Mouse (Mus musculus): ENCODE measurements around the gene Cobll1. TPM values are rescaled to one million over a fixed set of nuclear protein-coding genes. Genes with fewer than 3 reads are reported as not detected.
A peak's percentile ranks its signal among the peaks of the same experiment; 100 is the strongest.

The Cobll1 gene
- polyA plus RNA-seq, 1 experiment = 14.0 TPM

DNA sequence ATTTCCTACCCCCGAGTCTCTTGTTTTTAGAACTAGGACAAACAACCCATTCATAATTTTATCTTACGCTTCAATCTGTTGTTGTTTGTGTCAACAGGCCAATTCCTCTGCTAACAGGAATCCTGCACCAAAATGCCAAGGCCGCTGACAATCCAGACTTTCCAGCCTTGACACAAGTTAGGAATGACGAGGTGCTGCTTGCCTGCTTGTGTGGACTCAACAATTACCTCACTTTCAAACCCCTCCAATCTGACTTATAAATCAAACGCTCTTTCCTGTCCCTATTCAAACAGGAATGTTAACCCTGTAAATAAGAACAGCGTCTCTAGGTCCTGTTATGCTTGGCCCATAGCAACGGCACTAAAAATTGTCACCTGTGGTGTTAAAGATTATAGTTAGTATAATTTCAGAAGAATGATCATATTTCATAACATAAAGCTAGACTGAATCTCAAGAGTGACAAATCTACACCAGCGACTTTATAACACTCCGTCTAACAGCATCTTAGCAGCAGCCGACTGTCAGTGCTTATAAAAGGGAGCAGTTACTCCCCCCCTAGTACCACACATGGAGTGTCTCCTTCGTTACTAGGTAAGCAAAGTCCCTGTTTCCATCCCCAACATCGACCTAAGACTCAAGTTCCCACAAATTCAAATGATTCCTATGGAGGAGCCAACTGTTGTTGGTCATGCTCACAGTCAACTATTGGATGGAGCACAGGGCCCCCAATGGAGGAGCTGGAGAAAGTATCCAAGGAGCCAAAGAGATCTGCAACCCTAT, 15.1 kb downstream of the Cobll1 start:
- no peak overlapping the region for H3K4me3 ChIP-seq (replicated peaks; ENCODE audit: extremely low read depth, low read depth, low read length)
- H3K4me1 ChIP-seq (ENCODE audit: control insufficient read depth, insufficient read depth, low read length) = peaks cover 7% of the 10 kb centered on the region
- TF ChIP-seq POLR2A (IDR thresholded peaks at IDR 0.05; ENCODE audit: borderline replicate concordance, extremely low read depth, low read depth, low read length) (no peak), CTCF (IDR thresholded peaks at IDR 0.05; ENCODE audit: insufficient read depth, low read length) (no peak)
- no peak for DNase-seq
- WGBS = 48% methylated on average over 12 of the region's 12 CpGs

DNA sequence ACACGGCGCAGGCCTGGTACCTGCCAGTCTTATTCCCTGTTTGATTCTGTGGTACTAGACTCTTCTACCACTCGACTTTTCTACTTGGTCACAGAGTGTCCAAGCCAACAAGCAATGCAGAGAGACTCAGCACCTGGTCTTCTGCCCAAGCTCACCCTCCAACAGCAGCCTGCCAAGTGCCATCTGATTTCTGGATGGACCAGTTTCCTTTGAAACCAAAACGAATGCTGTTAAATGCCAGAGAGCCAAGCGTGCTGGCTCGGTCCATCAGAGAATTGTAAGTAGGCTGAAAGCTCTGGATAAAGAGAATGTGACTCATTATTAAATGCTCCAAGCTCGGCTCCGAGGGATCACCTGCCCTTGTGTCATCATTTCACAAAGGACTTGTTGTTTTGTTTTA, 16.2 kb downstream of the Cobll1 start:
- Histone ChIP-seq H3K4me3 (replicated peaks; ENCODE audit: extremely low read depth, low read depth, low read length) (no peak overlapping the region), H3K4me1 (ENCODE audit: control insufficient read depth, insufficient read depth, low read length) (peaks cover 9% of the 10 kb centered on the region)
- no peak for TF ChIP-seq CTCF (IDR thresholded peaks at IDR 0.05; ENCODE audit: insufficient read depth, low read length)
- no peak for TF ChIP-seq POLR2A (IDR thresholded peaks at IDR 0.05; ENCODE audit: borderline replicate concordance, extremely low read depth, low read depth, low read length)
- WGBS = 56% methylated on average over 8 of the region's 8 CpGs
- DNase-seq = no peak

DNA sequence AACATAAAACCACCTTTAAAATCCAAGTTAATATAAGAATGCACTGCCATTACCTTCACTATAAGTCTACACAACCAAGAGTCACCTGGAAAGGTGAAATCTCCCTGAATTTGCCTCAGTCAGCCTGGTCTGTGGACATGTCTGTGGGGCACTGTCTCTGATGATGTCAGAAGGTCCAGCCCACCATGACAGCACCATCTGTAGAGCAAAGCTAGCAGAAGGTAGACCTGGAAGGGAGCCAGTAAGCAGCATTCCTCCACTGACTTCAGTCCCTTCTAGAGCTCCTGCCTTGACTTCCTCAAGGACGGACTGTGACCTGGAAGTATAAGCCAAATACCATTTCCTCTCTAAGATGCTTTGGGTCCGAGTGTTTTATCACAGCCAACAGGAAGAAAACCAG, 17.6 kb downstream of the Cobll1 start:
- DNase-seq = no peak
- WGBS = 40% methylated on average over 2 of the region's 2 CpGs
- Histone ChIP-seq H3K4me3 (replicated peaks; ENCODE audit: extremely low read depth, low read depth, low read length) (no peak overlapping the region), H3K4me1 (ENCODE audit: control insufficient read depth, insufficient read depth, low read length) (peaks cover 10% of the 10 kb centered on the region)
- TF ChIP-seq POLR2A (IDR thresholded peaks at IDR 0.05; ENCODE audit: borderline replicate concordance, extremely low read depth, low read depth, low read length) = no peak
- TF ChIP-seq CTCF (IDR thresholded peaks at IDR 0.05; ENCODE audit: insufficient read depth, low read length) = no peak

DNA sequence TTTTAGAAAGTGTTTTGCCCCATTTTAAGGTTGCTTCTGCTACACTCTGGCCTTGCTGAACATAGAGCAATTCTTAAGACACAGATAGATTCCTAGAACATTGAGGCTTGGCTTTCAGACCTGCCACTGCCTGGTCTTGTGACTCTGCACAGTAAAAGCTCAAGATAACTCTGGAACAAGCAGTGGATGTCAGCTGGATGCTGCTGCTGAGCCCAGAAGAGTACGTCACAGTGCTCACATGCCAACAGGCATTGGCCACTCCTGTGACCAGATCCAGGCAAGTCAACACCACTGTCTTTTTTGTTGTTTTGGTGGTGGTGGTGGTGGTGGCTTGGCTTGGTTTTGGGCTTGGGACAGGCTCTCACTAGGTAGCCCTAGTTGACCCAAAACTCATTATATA, 18.6 kb downstream of the Cobll1 start:
- H3K4me1 ChIP-seq (ENCODE audit: control insufficient read depth, insufficient read depth, low read length) = peaks cover 10% of the 10 kb centered on the region
- no peak overlapping the region for H3K4me3 ChIP-seq (replicated peaks; ENCODE audit: extremely low read depth, low read depth, low read length)
- TF ChIP-seq CTCF (IDR thresholded peaks at IDR 0.05; ENCODE audit: insufficient read depth, low read length) = no peak
- no peak for TF ChIP-seq POLR2A (IDR thresholded peaks at IDR 0.05; ENCODE audit: borderline replicate concordance, extremely low read depth, low read depth, low read length)
- no peak for DNase-seq
- 68% methylated on average over 1 of the region's 1 CpGs for WGBS

DNA sequence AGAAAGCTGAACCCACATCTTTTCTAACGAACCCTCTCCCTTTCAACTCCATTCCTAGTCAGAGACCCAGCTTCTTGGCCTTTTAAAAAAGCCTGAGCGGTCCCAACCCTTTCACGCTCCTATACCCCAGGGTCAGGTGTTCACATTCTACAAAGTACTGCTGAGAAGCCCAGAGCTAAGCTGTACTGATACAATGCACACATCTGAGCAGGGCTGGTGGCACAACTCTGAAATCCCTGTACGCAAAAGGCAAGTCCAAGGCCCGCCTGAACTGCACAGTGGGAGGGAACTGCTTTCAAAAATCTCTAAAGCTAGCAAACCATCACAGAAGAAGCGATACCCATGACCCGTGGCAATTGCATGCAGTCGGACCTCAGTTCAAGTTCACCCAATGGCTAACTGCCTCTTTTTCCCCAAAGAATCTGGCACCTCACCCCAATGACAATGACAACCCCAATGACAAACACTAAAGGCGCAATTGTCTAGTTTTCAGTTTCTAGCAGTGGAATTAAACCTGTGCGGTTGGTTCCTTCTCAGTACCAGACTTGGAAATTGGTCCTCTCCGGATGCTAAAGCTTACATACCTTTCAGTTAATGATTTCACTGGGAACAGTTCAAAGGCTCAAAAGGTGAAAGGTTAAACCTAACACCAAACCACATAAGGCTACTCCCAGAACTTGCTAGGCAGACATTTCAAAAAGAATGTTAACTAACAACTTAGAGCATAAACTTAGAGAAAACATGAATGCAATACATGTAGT, 19.6 kb downstream of the Cobll1 start:
- 81% methylated on average over 11 of the region's 11 CpGs for WGBS
- no peak overlapping the region for H3K4me3 ChIP-seq (replicated peaks; ENCODE audit: extremely low read depth, low read depth, low read length)
- no peak for DNase-seq
- peaks cover 10% of the 10 kb centered on the region for H3K4me1 ChIP-seq (ENCODE audit: control insufficient read depth, insufficient read depth, low read length)
- TF ChIP-seq CTCF (IDR thresholded peaks at IDR 0.05; ENCODE audit: insufficient read depth, low read length) = no peak
- TF ChIP-seq POLR2A (IDR thresholded peaks at IDR 0.05; ENCODE audit: borderline replicate concordance, extremely low read depth, low read depth, low read length) = no peak

DNA sequence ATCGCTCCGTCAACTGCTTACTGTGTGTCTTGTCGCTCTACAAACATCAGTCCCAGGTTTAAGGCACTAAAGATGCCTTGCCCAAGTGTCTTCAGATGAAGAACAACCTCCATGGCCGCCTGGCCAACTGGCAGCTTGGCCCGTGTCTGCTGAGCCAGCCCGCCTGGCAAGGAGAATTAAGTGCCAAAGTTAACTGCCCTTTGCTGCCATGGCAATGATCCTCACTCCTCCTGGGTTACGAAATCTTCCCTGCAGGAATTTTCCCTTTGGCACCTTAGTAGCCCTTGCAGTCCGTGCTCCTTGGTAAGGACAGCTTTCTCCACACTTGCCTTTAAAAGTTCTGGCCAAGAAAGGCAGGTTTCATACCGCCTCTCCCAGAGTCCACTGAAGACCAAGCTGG, 20.9 kb downstream of the Cobll1 start:
- DNase-seq = peak; percentile 61
- H3K4me1 ChIP-seq (ENCODE audit: control insufficient read depth, insufficient read depth, low read length) = 0 out of 2 replicates have a peak, but pooled peaks cover 7% of the 10 kb centered on the region
- WGBS = 61% methylated on average over 9 of the region's 9 CpGs
- H3K4me3 ChIP-seq (replicated peaks; ENCODE audit: extremely low read depth, low read depth, low read length) = no peak overlapping the region
- TF ChIP-seq CTCF (IDR thresholded peaks at IDR 0.05; ENCODE audit: insufficient read depth, low read length) = no peak
- TF ChIP-seq POLR2A (IDR thresholded peaks at IDR 0.05; ENCODE audit: borderline replicate concordance, extremely low read depth, low read depth, low read length) = no peak

- Histone ChIP-seq H3K4me3 (replicated peaks; ENCODE audit: extremely low read depth, low read depth, low read length) (no peak overlapping the region), H3K4me1 (ENCODE audit: control insufficient read depth, insufficient read depth, low read length) (0 out of 2 replicates have a peak, but pooled peaks cover 4% of the 10 kb centered on the region)
- no peak for DNase-seq
- 91% methylated on average over 6 of the region's 6 CpGs for WGBS
- TF ChIP-seq POLR2A (IDR thresholded peaks at IDR 0.05; ENCODE audit: borderline replicate concordance, extremely low read depth, low read depth, low read length) (no peak), CTCF (IDR thresholded peaks at IDR 0.05; ENCODE audit: insufficient read depth, low read length) (no peak)
These were observed 21.5 kb downstream of the Cobll1 start for GRCm38 (mm10) chr2:65217677-65218076.

DNA sequence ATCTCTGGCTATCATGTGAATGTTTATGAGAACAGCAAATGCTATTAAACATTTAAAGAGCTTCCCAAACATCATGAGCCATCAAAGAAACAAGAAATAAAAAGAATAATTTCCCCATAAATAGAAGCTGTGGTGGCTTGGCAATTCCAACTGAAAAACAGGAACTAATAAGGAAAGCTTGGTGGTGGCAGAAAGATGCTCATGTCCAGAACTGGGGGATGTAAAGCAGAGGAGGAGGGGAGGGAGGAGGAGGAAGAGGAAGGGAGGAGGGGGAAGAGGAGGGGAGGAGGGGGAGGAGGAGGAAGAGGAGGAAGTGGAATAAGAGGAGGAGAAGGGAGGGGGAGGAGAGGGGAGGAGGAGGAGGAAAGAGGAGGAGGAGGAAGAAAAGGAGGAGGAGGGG, 23.0 kb downstream of the Cobll1 start:
- TF ChIP-seq POLR2A (IDR thresholded peaks at IDR 0.05; ENCODE audit: borderline replicate concordance, extremely low read depth, low read depth, low read length) (no peak), CTCF (IDR thresholded peaks at IDR 0.05; ENCODE audit: insufficient read depth, low read length) (no peak)
- H3K4me3 ChIP-seq (replicated peaks; ENCODE audit: extremely low read depth, low read depth, low read length) = no peak overlapping the region
- 0 out of 2 replicates have a peak, but pooled peaks cover 4% of the 10 kb centered on the region for H3K4me1 ChIP-seq (ENCODE audit: control insufficient read depth, insufficient read depth, low read length)
- DNase-seq = no peak

DNA sequence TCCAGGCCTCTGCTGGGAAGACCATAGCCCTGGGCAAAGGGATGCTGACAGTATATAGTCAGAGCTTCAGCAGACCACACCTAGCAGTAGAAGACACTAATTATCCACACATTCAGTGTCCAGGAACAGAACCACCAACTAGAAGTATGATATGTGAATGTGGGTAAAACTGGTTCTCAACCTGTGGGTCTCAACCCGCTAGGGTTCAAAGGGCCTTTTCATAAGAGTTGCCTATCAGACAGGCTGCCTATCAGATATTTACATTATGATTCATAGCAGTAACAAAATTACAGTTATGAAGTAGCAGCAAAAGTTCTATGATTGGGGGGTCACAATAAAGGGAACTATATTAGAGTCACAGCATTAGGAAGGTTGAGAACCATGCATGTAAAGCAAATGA, 24.6 kb downstream of the Cobll1 start:
- TF ChIP-seq POLR2A (IDR thresholded peaks at IDR 0.05; ENCODE audit: borderline replicate concordance, extremely low read depth, low read depth, low read length) = no peak
- no peak for TF ChIP-seq CTCF (IDR thresholded peaks at IDR 0.05; ENCODE audit: insufficient read depth, low read length)
- WGBS = 97% methylated on average over 1 of the region's 1 CpGs
- no peak overlapping the region for H3K4me3 ChIP-seq (replicated peaks; ENCODE audit: extremely low read depth, low read depth, low read length)
- no peak for DNase-seq
- H3K4me1 ChIP-seq (ENCODE audit: control insufficient read depth, insufficient read depth, low read length) = 0 out of 2 replicates have a peak, but pooled peaks cover 4% of the 10 kb centered on the region

Measured in lung, adult 2 months (tissue).